Mouse (Mus musculus): Measurements from ENCODE around the gene Veph1.
"Not testable (repeated sequence)": the region's sequence is repeated elsewhere in the genome, so short reads cannot be mapped to it uniquely, and the experiment has no call there.

Gene Veph1

GRCm38 (mm10) chr3:66296545-66296944 is at the start of gene Veph1:
Veph1 (minus strand) TSS chr3:66296837.
- in situ Hi-C loops (cut with MboI; ENCODE audit: low sequenced_read_pairs) = no loop called here

GRCm38 (mm10) chr3:66340742-66341141 is 44.1 kb upstream of the Veph1 start:
- in situ Hi-C loops (cut with MboI; ENCODE audit: low sequenced_read_pairs) = no loop called here

DNA sequence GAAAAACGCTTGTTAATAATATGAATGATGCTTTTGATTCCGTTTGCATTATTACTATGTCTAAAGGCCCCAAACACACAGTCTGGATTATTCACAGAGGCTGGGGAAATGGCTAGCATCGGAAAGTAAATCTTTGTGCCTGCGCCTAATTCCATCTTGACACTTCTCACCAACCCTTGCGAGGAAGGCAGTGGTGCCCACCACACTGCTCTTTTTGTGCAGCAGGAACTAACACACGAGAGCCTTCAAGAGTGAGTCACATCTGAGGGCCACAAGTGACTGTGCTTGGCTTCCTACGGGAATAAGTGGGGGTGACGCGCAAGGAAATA is 35.7 kb upstream of the Veph1 start:
- in situ Hi-C loops (cut with MboI; ENCODE audit: low sequenced_read_pairs) = loop anchor here (10.0 kb wide), 1 partner anchor 1012 kb away; no protein-coding TSS in a partner anchor

- in situ Hi-C loops (cut with MboI; ENCODE audit: low sequenced_read_pairs) = loop anchor here (10.0 kb wide), 1 partner anchor 1013 kb away; no protein-coding TSS in a partner anchor
Observed at GRCm38 (mm10) chr3:66331592-66332400, 35.2 kb upstream of the Veph1 start.

GRCm38 (mm10) chr3:66330896-66331579 is 34.4 kb upstream of the Veph1 start:
- in situ Hi-C loops (cut with MboI; ENCODE audit: low sequenced_read_pairs) = loop anchor here (10.0 kb wide), 1 partner anchor 1014 kb away; no protein-coding TSS in a partner anchor

- in situ Hi-C loops (cut with MboI; ENCODE audit: low sequenced_read_pairs) = no loop called here
Observed at GRCm38 (mm10) chr3:66325962-66326834, 29.6 kb upstream of the Veph1 start.

GRCm38 (mm10) chr3:66325486-66325951 is 28.9 kb upstream of the Veph1 start:
- in situ Hi-C loops (cut with MboI; ENCODE audit: low sequenced_read_pairs) = no loop called here

DNA sequence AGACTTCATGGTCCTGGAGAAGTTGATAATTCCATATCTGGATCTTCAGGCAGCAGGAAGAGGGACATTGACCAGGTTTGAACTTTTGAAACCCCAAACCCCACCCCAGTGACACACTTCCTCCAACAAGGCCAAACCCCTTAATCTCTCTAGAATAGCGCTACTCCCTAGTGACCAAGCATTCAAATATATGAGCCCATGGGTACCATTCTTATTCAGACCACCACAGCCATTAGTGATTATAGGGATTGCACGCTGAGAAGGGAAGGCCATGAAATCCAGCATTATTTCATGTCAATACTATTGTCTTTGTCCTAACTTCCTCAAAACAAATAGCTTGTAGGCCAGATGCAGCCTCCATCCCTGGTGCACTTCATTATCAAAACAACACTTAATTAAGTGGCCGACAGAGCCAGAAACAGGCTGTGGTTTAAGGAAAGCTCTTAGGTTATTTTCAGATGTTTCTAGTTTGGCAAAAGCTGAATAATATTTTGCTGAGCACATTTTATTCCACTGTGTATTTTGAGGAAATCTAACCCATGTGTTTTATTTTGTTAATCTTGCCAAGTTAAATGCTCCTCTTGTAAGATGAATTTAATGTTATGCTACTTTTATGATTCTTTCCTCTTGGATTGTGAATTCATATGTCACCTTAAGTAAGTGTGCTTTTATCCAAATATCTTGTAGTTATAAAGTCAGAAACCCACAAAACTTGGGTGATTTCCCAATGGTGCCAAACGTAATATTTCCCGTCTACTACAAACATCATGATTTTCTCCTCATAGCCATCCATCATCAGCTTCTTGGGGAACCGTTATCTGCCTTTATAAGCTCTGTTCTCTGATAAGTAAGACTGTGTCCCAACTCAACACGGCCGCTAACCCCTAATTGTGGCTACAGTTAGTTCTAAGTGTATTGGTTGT is 18.4 kb upstream of the Veph1 start:
- in situ Hi-C loops (cut with MboI; ENCODE audit: low sequenced_read_pairs) = no loop called here

GRCm38 (mm10) chr3:66310586-66310985 is 13.9 kb upstream of the Veph1 start:
- in situ Hi-C loops (cut with MboI; ENCODE audit: low sequenced_read_pairs) = no loop called here

DNA sequence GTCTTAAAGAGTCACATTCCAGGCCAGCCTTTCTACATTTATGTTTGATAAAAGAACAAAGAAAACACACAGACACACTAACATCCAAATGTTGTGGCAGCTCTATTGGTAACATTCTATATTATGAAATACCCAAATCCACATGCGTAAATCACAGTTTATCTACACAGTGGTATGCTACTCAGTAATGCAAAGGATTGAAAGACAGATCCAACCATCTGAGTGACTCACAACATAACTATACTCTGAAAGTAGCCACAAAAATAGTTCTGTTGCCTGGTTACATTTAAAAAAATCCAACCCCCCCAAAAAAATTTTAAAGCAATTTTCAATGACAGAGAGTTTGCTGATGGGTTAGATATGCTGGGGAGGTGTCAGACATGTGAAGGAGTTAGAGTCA is 12.9 kb upstream of the Veph1 start:
- in situ Hi-C loops (cut with MboI; ENCODE audit: low sequenced_read_pairs) = no loop called here

- in situ Hi-C loops (cut with MboI; ENCODE audit: low sequenced_read_pairs) = no loop called here
Observed at GRCm38 (mm10) chr3:66295236-66295635, 1.4 kb downstream of the Veph1 start.

DNA sequence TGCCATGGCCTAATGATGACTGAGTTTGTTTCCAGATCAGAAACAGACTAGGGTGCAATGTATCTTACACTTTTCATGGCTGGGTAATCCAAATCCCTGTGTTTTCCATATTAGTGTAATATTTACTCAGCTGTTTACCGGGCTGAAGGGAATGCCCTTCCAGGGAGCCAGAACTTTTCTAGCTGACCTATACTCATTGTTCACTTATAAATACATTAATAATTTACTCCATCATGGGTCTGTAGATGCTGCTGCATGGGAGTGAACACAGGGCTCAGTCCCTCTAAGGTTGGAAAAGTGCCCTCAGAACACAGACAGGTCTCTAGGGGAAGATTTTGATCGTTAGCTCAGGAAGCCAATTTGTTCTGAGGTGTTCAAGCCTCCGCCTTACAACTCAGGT is 1.9 kb downstream of the Veph1 start:
- in situ Hi-C loops (cut with MboI; ENCODE audit: low sequenced_read_pairs) = no loop called here

GRCm38 (mm10) chr3:66292356-66292946 is 4.2 kb downstream of the Veph1 start:
- in situ Hi-C loops (cut with MboI; ENCODE audit: low sequenced_read_pairs) = no loop called here

DNA sequence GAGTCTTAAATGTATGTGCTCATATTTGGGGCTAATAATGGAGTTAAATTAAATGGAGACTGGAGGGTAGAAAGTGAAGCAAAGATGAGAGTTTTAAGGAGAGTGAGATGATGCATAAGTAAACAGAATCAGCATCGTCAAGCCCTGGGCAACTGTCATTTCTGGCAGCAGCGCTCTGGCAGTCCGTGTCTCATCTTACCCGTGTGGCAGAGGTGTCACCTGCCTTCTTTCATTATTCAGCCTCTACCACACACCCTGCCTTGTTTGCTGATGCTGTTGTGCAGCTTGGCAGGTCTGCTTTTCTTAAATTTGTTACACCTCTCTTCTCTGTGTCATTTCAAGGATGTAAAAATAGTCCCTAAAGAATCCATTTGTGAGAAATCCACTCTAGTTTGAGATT is 33.4 kb downstream of the Veph1 start:
- in situ Hi-C loops (cut with MboI; ENCODE audit: low sequenced_read_pairs) = no loop called here

- in situ Hi-C loops (cut with MboI; ENCODE audit: low sequenced_read_pairs) = no loop called here
Observed at GRCm38 (mm10) chr3:66262319-66262718, 34.3 kb downstream of the Veph1 start.

DNA sequence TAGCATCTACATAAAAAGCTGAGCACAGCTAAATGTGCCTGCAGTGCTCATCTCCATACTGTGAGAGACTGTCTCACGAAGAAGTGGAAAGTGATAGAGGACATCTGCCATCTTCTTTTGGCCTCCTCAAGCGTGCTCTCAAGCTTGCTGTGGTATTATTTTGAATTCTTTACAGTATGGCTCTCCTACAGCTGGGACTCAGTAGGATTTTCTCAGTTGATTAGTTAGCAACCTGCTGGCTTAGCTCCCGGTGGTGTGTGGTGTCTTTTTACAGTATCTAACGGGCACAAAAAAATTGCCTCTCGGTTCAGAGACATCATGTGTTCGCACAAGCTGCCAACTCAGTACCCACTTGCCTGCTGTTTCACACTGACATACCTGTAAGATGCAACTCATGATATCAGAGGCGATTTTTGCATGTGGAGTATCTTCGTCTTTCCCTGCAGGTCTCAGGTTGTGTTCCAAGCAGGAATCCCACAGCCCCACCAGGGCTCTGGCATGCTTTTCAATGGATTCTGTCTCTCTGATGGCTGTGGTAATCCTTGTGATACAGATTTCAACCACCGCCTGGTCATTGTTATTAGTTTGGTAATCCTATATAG is 42.0 kb downstream of the Veph1 start:
- in situ Hi-C loops (cut with MboI; ENCODE audit: low sequenced_read_pairs) = no loop called here

GRCm38 (mm10) chr3:66251842-66252241 is 44.8 kb downstream of the Veph1 start:
- in situ Hi-C loops (cut with MboI; ENCODE audit: low sequenced_read_pairs) = no loop called here

- in situ Hi-C loops (cut with MboI; ENCODE audit: low sequenced_read_pairs) = no loop called here
Observed at GRCm38 (mm10) chr3:66240476-66240875, 56.2 kb downstream of the Veph1 start.

- in situ Hi-C loops (cut with MboI; ENCODE audit: low sequenced_read_pairs) = not testable (repeated sequence)
Observed at GRCm38 (mm10) chr3:66236234-66236871, 60.3 kb downstream of the Veph1 start.

All from CH12F3 (cell line).